Mouse (Mus musculus) right cerebral cortex, postnatal 14 days (tissue): ENCODE data around the gene Zfp710.

ENCODE experiments used
- DNase-seq: peaks from one replicate; pipeline ENCODE4 v3.0.0; 2022

The Zfp710 gene

GRCm38 (mm10) chr7:80081586-80082554 lies 57.3 kb downstream of the Zfp710 start:
- no peak for DNase-seq

GRCm38 (mm10) chr7:80084484-80084931 lies 59.9 kb downstream of the Zfp710 start:
- peak; percentile 78 for DNase-seq

GRCm38 (mm10) chr7:80085970-80086715 lies 61.5 kb downstream of the Zfp710 start:
- no peak for DNase-seq

GRCm38 (mm10) chr7:80088191-80088590 lies 63.6 kb downstream of the Zfp710 start:
- no peak for DNase-seq

GRCm38 (mm10) chr7:80090191-80091003 lies 65.8 kb downstream of the Zfp710 start:
- DNase-seq: no peak

- no peak for DNase-seq
Measured at GRCm38 (mm10) chr7:80091004-80091865, 66.6 kb downstream of the Zfp710 start.

GRCm38 (mm10) chr7:80091866-80092210 lies 67.2 kb downstream of the Zfp710 start:
- no peak for DNase-seq

- peak; percentile 64 for DNase-seq
Measured at GRCm38 (mm10) chr7:80092351-80093046, 67.9 kb downstream of the Zfp710 start.

- no peak for DNase-seq
Measured at GRCm38 (mm10) chr7:80094481-80094880, 69.9 kb downstream of the Zfp710 start.

GRCm38 (mm10) chr7:80095598-80096309 lies 71.1 kb downstream of the Zfp710 start:
- no peak for DNase-seq

- no peak for DNase-seq
Measured at GRCm38 (mm10) chr7:80098389-80098976, 73.9 kb downstream of the Zfp710 start.

GRCm38 (mm10) chr7:80103335-80103734 lies 78.7 kb downstream of the Zfp710 start:
- no peak for DNase-seq

- DNase-seq: no peak
Measured at GRCm38 (mm10) chr7:80105637-80106390, 81.2 kb downstream of the Zfp710 start.

GRCm38 (mm10) chr7:80106441-80106840 lies 81.8 kb downstream of the Zfp710 start:
- DNase-seq: no peak

- DNase-seq: peak; percentile 35
Measured at GRCm38 (mm10) chr7:80111066-80112045, 86.7 kb downstream of the Zfp710 start.

GRCm38 (mm10) chr7:80113989-80114388 lies 89.4 kb downstream of the Zfp710 start:
- no peak for DNase-seq

GRCm38 (mm10) chr7:80114451-80115223 lies 90.0 kb downstream of the Zfp710 start:
- DNase-seq: peak; percentile 73
